Mouse (Mus musculus): ENCODE measurements around the gene Zfp69. TPM values are rescaled to one million over a fixed set of nuclear protein-coding genes. Genes with fewer than 3 reads are reported as not detected.

Gene Zfp69
- 4.2 and 4.3 TPM in 2 replicates for total RNA-seq (2017)

- peak; percentile 79 to 91 for ATAC-seq (replicated peaks in 1 of 2; ENCODE audit: insufficient read depth in 1 of 2, low FRiP score in 2 of 2, low TSS enrichment in 1 of 2, low read depth in 1 of 2, poor library complexity in 2 of 2, severe bottlenecking in 2 of 2)
Measured at GRCm38 (mm10) chr4:120951428-120951973, at the start of gene Zfp69. Zfp69 (minus strand) TSS chr4:120951699.

GRCm38 (mm10) chr4:121001042-121001441, 49.5 kb upstream of the Zfp69 start:
- no peak for ATAC-seq (replicated peaks in 1 of 2; ENCODE audit: insufficient read depth in 1 of 2, low FRiP score in 2 of 2, low TSS enrichment in 1 of 2, low read depth in 1 of 2, poor library complexity in 2 of 2, severe bottlenecking in 2 of 2)

- ATAC-seq (replicated peaks in 1 of 2; ENCODE audit: insufficient read depth in 1 of 2, low FRiP score in 2 of 2, low TSS enrichment in 1 of 2, low read depth in 1 of 2, poor library complexity in 2 of 2, severe bottlenecking in 2 of 2), result no peak
Measured at GRCm38 (mm10) chr4:120995911-120996310, 44.4 kb upstream of the Zfp69 start.

GRCm38 (mm10) chr4:120993025-120993424, 41.5 kb upstream of the Zfp69 start:
- peak in 1 of 2 experiments; percentile 53; a peak in 1 of 4 replicates for ATAC-seq (replicated peaks in 1 of 2; ENCODE audit: insufficient read depth in 1 of 2, low FRiP score in 2 of 2, low TSS enrichment in 1 of 2, low read depth in 1 of 2, poor library complexity in 2 of 2, severe bottlenecking in 2 of 2)

GRCm38 (mm10) chr4:120992284-120992683, 40.8 kb upstream of the Zfp69 start:
- no peak for ATAC-seq (replicated peaks in 1 of 2; ENCODE audit: insufficient read depth in 1 of 2, low FRiP score in 2 of 2, low TSS enrichment in 1 of 2, low read depth in 1 of 2, poor library complexity in 2 of 2, severe bottlenecking in 2 of 2)

- ATAC-seq (replicated peaks in 1 of 2; ENCODE audit: insufficient read depth in 1 of 2, low FRiP score in 2 of 2, low TSS enrichment in 1 of 2, low read depth in 1 of 2, poor library complexity in 2 of 2, severe bottlenecking in 2 of 2), result 0 out of 4 replicates have a peak, but pooled peaks of 1 of the 2 experiments have one; percentile 8
Measured at GRCm38 (mm10) chr4:120987319-120987718, 35.8 kb upstream of the Zfp69 start.

GRCm38 (mm10) chr4:120986446-120986845, 34.9 kb upstream of the Zfp69 start:
- peak; percentile 51 to 79; a peak in 2 of 4 replicates for ATAC-seq (replicated peaks in 1 of 2; ENCODE audit: insufficient read depth in 1 of 2, low FRiP score in 2 of 2, low TSS enrichment in 1 of 2, low read depth in 1 of 2, poor library complexity in 2 of 2, severe bottlenecking in 2 of 2)

- no peak for ATAC-seq (replicated peaks in 1 of 2; ENCODE audit: insufficient read depth in 1 of 2, low FRiP score in 2 of 2, low TSS enrichment in 1 of 2, low read depth in 1 of 2, poor library complexity in 2 of 2, severe bottlenecking in 2 of 2)
Measured at GRCm38 (mm10) chr4:120978221-120978620, 26.7 kb upstream of the Zfp69 start.

- peak; percentile 88 to 96 for ATAC-seq (replicated peaks in 1 of 2; ENCODE audit: insufficient read depth in 1 of 2, low FRiP score in 2 of 2, low TSS enrichment in 1 of 2, low read depth in 1 of 2, poor library complexity in 2 of 2, severe bottlenecking in 2 of 2)
Measured at GRCm38 (mm10) chr4:120975428-120975734, 23.9 kb upstream of the Zfp69 start.

GRCm38 (mm10) chr4:120974711-120975427, 23.4 kb upstream of the Zfp69 start:
- peak; percentile 20 to 30; a peak in 3 of 4 replicates for ATAC-seq (replicated peaks in 1 of 2; ENCODE audit: insufficient read depth in 1 of 2, low FRiP score in 2 of 2, low TSS enrichment in 1 of 2, low read depth in 1 of 2, poor library complexity in 2 of 2, severe bottlenecking in 2 of 2)

- ATAC-seq (replicated peaks in 1 of 2; ENCODE audit: insufficient read depth in 1 of 2, low FRiP score in 2 of 2, low TSS enrichment in 1 of 2, low read depth in 1 of 2, poor library complexity in 2 of 2, severe bottlenecking in 2 of 2), result no peak
Measured at GRCm38 (mm10) chr4:120971842-120972241, 20.3 kb upstream of the Zfp69 start.

GRCm38 (mm10) chr4:120969382-120970146, 18.1 kb upstream of the Zfp69 start:
- ATAC-seq (replicated peaks in 1 of 2; ENCODE audit: insufficient read depth in 1 of 2, low FRiP score in 2 of 2, low TSS enrichment in 1 of 2, low read depth in 1 of 2, poor library complexity in 2 of 2, severe bottlenecking in 2 of 2), result peak; percentile 59 to 63; a peak in 2 of 4 replicates

- ATAC-seq (replicated peaks in 1 of 2; ENCODE audit: insufficient read depth in 1 of 2, low FRiP score in 2 of 2, low TSS enrichment in 1 of 2, low read depth in 1 of 2, poor library complexity in 2 of 2, severe bottlenecking in 2 of 2), result no peak
Measured at GRCm38 (mm10) chr4:120968486-120968885, 17.0 kb upstream of the Zfp69 start.

- ATAC-seq (replicated peaks in 1 of 2; ENCODE audit: insufficient read depth in 1 of 2, low FRiP score in 2 of 2, low TSS enrichment in 1 of 2, low read depth in 1 of 2, poor library complexity in 2 of 2, severe bottlenecking in 2 of 2), result no peak
Measured at GRCm38 (mm10) chr4:120955586-120955985, 4.1 kb upstream of the Zfp69 start.

GRCm38 (mm10) chr4:120953667-120954066, 2.2 kb upstream of the Zfp69 start:
- no peak for ATAC-seq (replicated peaks in 1 of 2; ENCODE audit: insufficient read depth in 1 of 2, low FRiP score in 2 of 2, low TSS enrichment in 1 of 2, low read depth in 1 of 2, poor library complexity in 2 of 2, severe bottlenecking in 2 of 2)

- no peak for ATAC-seq (replicated peaks in 1 of 2; ENCODE audit: insufficient read depth in 1 of 2, low FRiP score in 2 of 2, low TSS enrichment in 1 of 2, low read depth in 1 of 2, poor library complexity in 2 of 2, severe bottlenecking in 2 of 2)
Measured at GRCm38 (mm10) chr4:120953038-120953437, 1.5 kb upstream of the Zfp69 start.

GRCm38 (mm10) chr4:120952163-120952562, 664 bp upstream of the Zfp69 start:
- ATAC-seq (replicated peaks in 1 of 2; ENCODE audit: insufficient read depth in 1 of 2, low FRiP score in 2 of 2, low TSS enrichment in 1 of 2, low read depth in 1 of 2, poor library complexity in 2 of 2, severe bottlenecking in 2 of 2), result peak; percentile 33 to 42; a peak in 3 of 4 replicates

- peak in 1 of 2 experiments; percentile 15; a peak in 1 of 4 replicates for ATAC-seq (replicated peaks in 1 of 2; ENCODE audit: insufficient read depth in 1 of 2, low FRiP score in 2 of 2, low TSS enrichment in 1 of 2, low read depth in 1 of 2, poor library complexity in 2 of 2, severe bottlenecking in 2 of 2)
Measured at GRCm38 (mm10) chr4:120950763-120951427, 604 bp downstream of the Zfp69 start.
